Mouse (Mus musculus): ENCODE measurements around the gene Cdkn1a. TPM values are rescaled to one million over a fixed set of nuclear protein-coding genes. Genes with fewer than 3 reads are reported as not detected.
"Not testable (repeated sequence)": the region's sequence is repeated elsewhere in the genome, so short reads cannot be mapped to it uniquely, and the experiment has no call there.

Cdkn1a gene
- total RNA-seq, 2 experiments from 2014 or later, result 3.5 to 6.5 TPM

- no peak for ATAC-seq (replicated peaks; ENCODE audit: low FRiP score, low TSS enrichment, poor library complexity, severe bottlenecking)
Measured at GRCm38 (mm10) chr17:29099076-29099475, 8.3 kb downstream of the Cdkn1a start.

DNA sequence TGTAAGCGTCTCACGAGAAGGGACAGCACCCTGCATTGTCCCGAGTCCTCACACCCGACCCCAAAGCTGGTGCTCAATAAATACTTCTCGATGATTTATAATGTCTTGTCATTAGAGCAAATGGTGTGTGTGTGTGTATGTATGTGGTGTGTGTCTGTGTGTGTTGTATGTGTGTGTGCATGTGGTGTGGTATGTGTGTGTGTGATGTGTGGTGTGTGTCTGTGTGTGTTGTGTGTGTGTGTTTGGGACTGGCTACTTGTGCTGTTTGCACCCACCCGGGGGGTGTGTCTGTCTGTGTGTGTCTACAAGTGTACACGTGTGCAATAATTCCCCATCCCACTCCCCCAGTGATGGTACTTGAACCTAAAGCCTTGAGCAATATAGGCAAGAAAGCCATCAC, 9.9 kb downstream of the Cdkn1a start:
- no peak for ATAC-seq (replicated peaks; ENCODE audit: low FRiP score, low TSS enrichment, poor library complexity, severe bottlenecking)

DNA sequence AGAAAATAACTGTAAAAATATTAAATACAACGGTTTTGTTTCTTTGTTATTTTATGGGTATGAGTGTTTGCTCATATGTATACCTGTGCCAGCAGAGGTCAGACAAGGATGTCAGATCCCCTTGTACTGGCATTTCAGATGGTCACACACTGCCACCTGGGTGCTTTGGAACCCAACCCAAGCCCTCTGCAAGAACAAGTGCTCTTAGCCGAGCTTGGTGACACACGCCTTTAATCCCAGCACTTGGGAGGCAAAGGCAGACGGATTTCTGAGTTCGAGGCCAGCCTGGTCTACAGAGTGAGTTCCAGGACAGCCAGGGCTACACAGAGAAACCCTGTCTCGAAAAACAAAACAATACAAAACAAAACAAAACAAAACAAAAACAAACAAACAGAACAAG, 19.6 kb downstream of the Cdkn1a start:
- not testable (repeated sequence) for ATAC-seq (replicated peaks; ENCODE audit: low FRiP score, low TSS enrichment, poor library complexity, severe bottlenecking)

- 0 out of 2 replicates have a peak, but pooled peaks have one; percentile 37 for ATAC-seq (replicated peaks; ENCODE audit: low FRiP score, low TSS enrichment, poor library complexity, severe bottlenecking)
Measured at GRCm38 (mm10) chr17:29111332-29111731, 20.6 kb downstream of the Cdkn1a start.

GRCm38 (mm10) chr17:29113591-29114352, 23.0 kb downstream of the Cdkn1a start, which contains the start of gene Rab44:
TSS of gene Rab44 (plus strand) at chr17:29114145.
- no peak for ATAC-seq (replicated peaks; ENCODE audit: low FRiP score, low TSS enrichment, poor library complexity, severe bottlenecking)

GRCm38 (mm10) chr17:29116023-29116422, 25.2 kb downstream of the Cdkn1a start:
- no peak for ATAC-seq (replicated peaks; ENCODE audit: low FRiP score, low TSS enrichment, poor library complexity, severe bottlenecking)

GRCm38 (mm10) chr17:29117006-29117648, 26.4 kb downstream of the Cdkn1a start:
- ATAC-seq (replicated peaks; ENCODE audit: low FRiP score, low TSS enrichment, poor library complexity, severe bottlenecking), result no peak

GRCm38 (mm10) chr17:29118057-29118456, 27.3 kb downstream of the Cdkn1a start:
- no peak for ATAC-seq (replicated peaks; ENCODE audit: low FRiP score, low TSS enrichment, poor library complexity, severe bottlenecking)

DNA sequence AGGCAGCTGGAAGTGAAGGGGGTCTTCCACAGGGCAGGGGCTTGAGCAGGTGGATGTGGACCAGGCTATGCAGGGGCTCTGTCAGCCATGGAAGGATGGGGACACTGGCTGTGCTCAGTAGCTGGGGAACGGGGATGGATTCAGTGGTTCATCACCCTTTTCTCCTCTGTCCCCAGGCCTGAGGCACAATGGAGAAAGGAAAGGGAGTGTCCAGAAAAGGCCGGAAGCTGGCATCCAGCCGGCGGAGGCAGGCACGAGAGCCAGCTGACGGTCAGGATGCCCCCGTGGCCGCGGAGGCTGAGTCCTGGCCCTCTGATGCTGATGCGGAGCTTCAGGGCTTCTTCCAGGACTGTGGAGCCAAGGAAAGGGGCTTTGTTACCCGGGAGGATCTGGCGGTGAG, 29.9 kb downstream of the Cdkn1a start:
- no peak for ATAC-seq (replicated peaks; ENCODE audit: low FRiP score, low TSS enrichment, poor library complexity, severe bottlenecking)

- no peak for ATAC-seq (replicated peaks; ENCODE audit: low FRiP score, low TSS enrichment, poor library complexity, severe bottlenecking)
Measured at GRCm38 (mm10) chr17:29122817-29123216, 32.0 kb downstream of the Cdkn1a start.

- no peak for ATAC-seq (replicated peaks; ENCODE audit: low FRiP score, low TSS enrichment, poor library complexity, severe bottlenecking)
Measured at GRCm38 (mm10) chr17:29123578-29124174, 32.9 kb downstream of the Cdkn1a start.

DNA sequence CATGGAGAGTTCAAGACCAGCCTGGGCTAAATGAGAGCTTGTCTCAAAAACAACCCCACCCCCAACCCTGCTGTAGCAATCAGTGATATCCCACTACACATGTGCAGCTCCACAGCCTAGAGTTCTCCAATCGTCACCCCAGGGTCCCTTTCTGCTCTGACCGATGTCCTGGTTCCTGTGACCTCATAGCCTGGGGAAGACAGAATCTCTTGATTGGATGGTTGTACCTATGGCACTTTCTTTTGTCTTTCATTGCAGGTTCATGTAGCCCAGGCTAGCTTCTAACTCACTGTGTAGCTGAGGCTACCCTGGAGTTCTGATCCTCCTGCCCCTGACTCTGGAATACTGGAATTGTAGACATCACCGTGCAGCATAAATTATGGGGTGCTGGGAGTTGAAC, 35.8 kb downstream of the Cdkn1a start:
- no peak for ATAC-seq (replicated peaks; ENCODE audit: low FRiP score, low TSS enrichment, poor library complexity, severe bottlenecking)

DNA sequence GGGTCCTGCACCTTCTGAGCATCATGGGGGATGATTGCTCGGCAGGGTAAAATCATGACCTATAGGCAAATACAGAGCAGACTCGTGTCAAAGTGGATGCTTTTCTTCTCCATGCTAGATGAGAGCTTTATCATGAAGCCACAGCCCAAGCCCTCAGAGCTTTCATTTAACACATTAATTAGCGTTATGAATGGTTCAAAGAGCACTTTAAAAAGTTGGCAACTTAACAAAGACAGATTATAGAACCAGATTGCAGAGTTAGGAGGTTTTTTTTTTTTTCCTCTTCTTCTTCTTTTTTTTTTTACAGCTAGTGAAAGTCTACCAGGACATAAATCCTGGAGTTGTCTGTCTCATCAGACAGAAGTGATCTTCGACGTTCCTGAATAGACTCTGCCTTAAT, 38.6 kb downstream of the Cdkn1a start:
- no peak for ATAC-seq (replicated peaks; ENCODE audit: low FRiP score, low TSS enrichment, poor library complexity, severe bottlenecking)

DNA sequence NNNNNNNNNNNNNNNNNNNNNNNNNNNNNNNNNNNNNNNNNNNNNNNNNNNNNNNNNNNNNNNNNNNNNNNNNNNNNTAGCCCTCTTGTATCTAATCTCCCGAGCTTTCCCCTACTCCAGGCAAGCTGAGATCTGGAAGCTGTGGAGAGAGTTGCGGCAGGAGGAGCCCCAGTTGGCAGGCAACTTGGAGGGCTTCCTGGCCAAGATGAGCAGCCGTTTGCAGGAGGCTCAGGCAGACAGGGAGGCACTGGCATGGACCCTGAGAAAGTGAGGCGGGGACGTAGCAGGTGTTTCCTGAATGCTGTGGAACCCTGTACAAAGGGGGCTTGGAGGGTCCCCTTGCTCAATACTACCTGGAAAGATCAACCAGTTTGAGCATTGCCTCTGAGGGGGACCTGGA, 44.3 kb downstream of the Cdkn1a start:
- ATAC-seq (replicated peaks; ENCODE audit: low FRiP score, low TSS enrichment, poor library complexity, severe bottlenecking), result no peak

- no peak for ATAC-seq (replicated peaks; ENCODE audit: low FRiP score, low TSS enrichment, poor library complexity, severe bottlenecking)
Measured at GRCm38 (mm10) chr17:29136236-29136635, 45.5 kb downstream of the Cdkn1a start.

GRCm38 (mm10) chr17:29137906-29138305, 47.1 kb downstream of the Cdkn1a start:
- ATAC-seq (replicated peaks; ENCODE audit: low FRiP score, low TSS enrichment, poor library complexity, severe bottlenecking), result no peak

DNA sequence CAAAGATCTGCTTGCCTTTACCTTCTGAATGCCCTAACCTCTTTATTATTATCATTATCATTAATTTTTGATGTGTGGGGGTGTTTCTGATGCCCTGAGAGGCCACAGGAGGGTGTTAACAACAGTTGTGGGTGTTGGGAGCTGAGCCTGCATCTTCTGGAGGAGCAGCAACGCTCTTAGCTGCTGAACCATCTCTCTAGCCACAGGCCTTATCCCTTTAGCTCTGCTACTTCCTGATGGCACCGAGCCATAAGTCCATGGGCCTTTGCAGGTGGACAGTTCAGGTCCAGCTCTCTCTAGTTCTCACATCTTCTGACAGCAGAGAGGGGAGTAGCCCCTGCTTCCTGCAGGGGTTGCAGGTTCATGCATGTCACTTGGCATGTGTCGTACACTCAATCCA, 50.8 kb downstream of the Cdkn1a start:
- ATAC-seq (replicated peaks; ENCODE audit: low FRiP score, low TSS enrichment, poor library complexity, severe bottlenecking), result no peak

- no peak for ATAC-seq (replicated peaks; ENCODE audit: low FRiP score, low TSS enrichment, poor library complexity, severe bottlenecking)
Measured at GRCm38 (mm10) chr17:29143266-29143665, 52.5 kb downstream of the Cdkn1a start.

DNA sequence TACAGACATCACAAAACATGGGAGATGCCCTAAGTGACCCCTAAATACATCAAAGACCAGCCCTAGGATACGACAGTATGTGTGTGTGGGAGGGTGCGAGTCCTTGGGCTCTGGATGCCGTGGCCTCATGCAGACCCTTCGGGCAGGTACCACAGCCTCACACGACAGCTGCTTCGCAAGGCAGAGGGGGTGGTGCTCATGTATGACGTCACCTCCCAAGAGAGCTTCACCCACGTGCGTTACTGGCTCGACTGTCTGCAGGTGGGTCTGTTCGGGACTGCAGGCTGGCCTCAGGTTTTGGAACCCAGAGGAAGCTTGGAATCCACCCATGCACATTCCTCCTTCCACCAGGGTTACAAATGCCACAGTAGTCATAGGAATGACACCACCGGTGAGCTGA, 54.3 kb downstream of the Cdkn1a start:
- ATAC-seq (replicated peaks; ENCODE audit: low FRiP score, low TSS enrichment, poor library complexity, severe bottlenecking), result no peak

GRCm38 (mm10) chr17:29147273-29147672, 56.5 kb downstream of the Cdkn1a start:
- ATAC-seq (replicated peaks; ENCODE audit: low FRiP score, low TSS enrichment, poor library complexity, severe bottlenecking), result no peak

DNA sequence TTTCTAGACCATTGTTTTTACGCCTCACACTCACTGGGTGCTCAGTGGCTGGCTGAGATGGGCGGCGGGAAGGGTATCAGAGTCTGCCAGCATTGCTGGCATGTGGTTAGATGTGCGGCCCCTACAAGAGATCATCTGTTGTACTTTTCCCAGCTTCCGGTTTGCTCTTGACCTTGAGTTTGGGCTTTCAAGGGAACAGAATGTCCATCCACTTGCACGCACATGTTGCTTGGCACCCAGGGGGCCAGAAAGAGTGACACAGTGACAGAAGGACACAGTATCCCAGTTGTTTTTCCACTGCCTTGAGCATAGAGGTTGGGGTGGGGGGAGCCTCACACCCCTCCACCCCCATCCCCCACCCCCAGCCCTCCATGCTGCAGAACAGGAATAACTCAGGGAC, 57.0 kb downstream of the Cdkn1a start:
- ATAC-seq (replicated peaks; ENCODE audit: low FRiP score, low TSS enrichment, poor library complexity, severe bottlenecking), result no peak
